Mouse (Mus musculus) midbrain, embryonic 10.5 days (tissue): ENCODE measurements around the gene Rnls. TPM values are rescaled to one million over a fixed set of nuclear protein-coding genes. Genes with fewer than 3 reads are reported as not detected.
A peak's percentile ranks its signal among the peaks of the same experiment; 100 is the strongest.

Experiments
- DNase-seq: peaks from one replicate; pipeline ENCODE4 v3.0.0-alpha.2; 2017; ENCODE audit warnings: low spot score
- H3K27ac ChIP-seq: fragments of 300-500 bp; sonication (generic); replicated peaks from 2 replicates; pipeline ENCODE4 v1.5.1; 2016; ENCODE audit warnings: mild to moderate bottlenecking
- H3K27me3 ChIP-seq: fragments of 300-500 bp; sonication (generic); 2 replicates; pipeline ENCODE4 v1.6.1; 2016; ENCODE audit warnings: low read depth, mild to moderate bottlenecking; ENCODE audit not compliant: poor library complexity, severe bottlenecking
- H3K36me3 ChIP-seq: fragments of 300-500 bp; sonication (generic); 2 replicates; pipeline ENCODE4 v1.6.1; 2016; ENCODE audit warnings: mild to moderate bottlenecking, moderate library complexity
- H3K4me1 ChIP-seq: fragments of 300-500 bp; sonication (generic); 2 replicates; pipeline ENCODE4 v1.6.1; 2016
- H3K4me3 ChIP-seq: fragments of 300-500 bp; sonication (generic); 2 replicates; pipeline ENCODE4 v1.5.1; 2016; ENCODE audit warnings: mild to moderate bottlenecking, moderate library complexity
- H3K9me3 ChIP-seq: fragments of 300-500 bp; sonication (generic); replicated peaks from 2 replicates; pipeline ENCODE4 v1.6.1; 2016; ENCODE audit warnings: mild to moderate bottlenecking
- WGBS: fragments of 180-500 bp; shearing (Covaris S2); methylation state at CpG from one replicate; pipeline ENCODE4 v1.1.7; 2016; 5-methylcytosine and 5-hydroxymethylcytosine counted together
- polyA plus RNA-seq: library from polyadenylated mRNA; unstranded; fragments of >200 nt; fragmentation: Nextera tagmentation; extraction: Ambion mirVana; gene quantifications from 2 replicates; pipeline ENCODE4 v1.2.1, GENCODE M21; 2016

Rnls gene
- polyA plus RNA-seq, 1 experiment from 2014 or later = 6.8 TPM

DNA sequence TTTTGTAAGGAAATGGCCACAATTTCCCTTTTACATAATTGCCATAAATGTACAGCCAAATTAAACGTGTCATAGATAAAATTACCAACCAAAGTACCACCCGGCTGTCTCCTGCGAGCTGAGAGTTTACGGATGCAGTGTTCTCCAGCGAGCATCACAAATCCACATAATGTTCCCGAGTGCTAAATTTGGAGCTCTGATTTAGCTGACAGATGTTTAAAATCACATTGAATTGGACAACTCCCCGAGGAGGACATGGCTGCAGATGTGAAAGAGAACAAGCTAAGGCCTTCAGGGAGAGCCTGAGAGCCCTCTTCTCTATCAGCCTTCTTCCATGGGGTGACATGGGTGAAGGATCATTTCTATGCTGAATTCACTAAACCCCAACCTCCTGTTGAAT, 278.3 kb downstream of the Rnls start:
- Histone ChIP-seq H3K4me1 (peaks cover 4% of the 10 kb centered on the region; the same call in 1 of the 2 replicates), H3K4me3 (no peak overlapping the region), H3K27me3 (no peaks in the 10 kb centered on the region), H3K27ac (no peak overlapping the region), H3K9me3 (no peaks in the 10 kb centered on the region), H3K36me3 (no peaks in the 10 kb centered on the region)
- 88% methylated on average over 7 of the region's 7 CpGs for WGBS
- no peak for DNase-seq

DNA sequence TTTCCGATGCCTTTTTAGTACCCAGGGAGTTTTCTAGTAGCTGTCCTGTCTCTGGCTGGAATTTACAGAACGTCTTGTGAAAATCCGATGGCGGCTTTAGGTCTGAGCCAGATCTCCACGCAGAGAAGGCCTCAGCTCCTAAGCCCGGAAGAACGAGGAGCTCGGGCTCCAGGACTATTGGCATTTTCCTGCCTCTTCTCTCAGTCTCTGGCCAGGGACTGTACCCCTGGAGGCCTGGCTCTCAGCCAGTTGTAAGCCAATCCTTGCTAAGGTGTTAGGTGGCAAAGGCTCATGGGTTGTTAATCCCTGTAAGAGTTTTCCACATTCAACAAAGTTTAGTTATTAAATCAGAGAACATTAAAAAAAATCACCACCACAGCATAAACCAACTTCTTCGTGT, 281.7 kb downstream of the Rnls start:
- Histone ChIP-seq H3K27me3 (peaks cover 5% of the 10 kb centered on the region), H3K27ac (no peak overlapping the region), H3K4me1 (peaks cover 11% of the 10 kb centered on the region), H3K9me3 (no peaks in the 10 kb centered on the region), H3K36me3 (no peaks in the 10 kb centered on the region), H3K4me3 (no peak overlapping the region)
- DNase-seq = no peak
- 92% methylated on average over 9 of the region's 9 CpGs for WGBS

DNA sequence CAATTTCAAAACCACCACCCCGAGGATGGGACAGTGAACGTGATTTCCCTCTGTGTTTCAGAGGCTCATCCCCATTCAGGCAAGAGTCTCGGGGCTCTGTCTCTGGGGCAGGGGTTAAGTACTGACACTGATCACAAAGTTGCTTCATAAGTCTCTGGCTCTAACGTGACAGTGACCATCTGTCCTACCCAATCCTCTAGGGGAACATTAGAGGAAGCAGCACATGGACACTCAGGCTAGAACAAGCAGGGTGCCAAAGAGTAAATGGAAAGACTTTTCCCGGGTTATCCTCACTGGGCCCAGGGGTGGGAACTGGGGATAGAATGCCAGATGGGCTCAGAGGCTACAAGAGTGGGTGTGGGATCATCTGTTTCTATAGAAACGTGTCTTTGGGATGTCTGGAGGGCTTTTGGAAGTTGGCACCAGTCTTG, 282.1 kb downstream of the Rnls start:
- Histone ChIP-seq H3K9me3 (no peaks in the 10 kb centered on the region), H3K4me1 (peaks cover 11% of the 10 kb centered on the region), H3K27ac (no peak overlapping the region), H3K36me3 (no peaks in the 10 kb centered on the region), H3K27me3 (peaks cover 5% of the 10 kb centered on the region), H3K4me3 (no peak overlapping the region)
- DNase-seq = no peak
- WGBS = 61% methylated on average over 6 of the region's 6 CpGs

DNA sequence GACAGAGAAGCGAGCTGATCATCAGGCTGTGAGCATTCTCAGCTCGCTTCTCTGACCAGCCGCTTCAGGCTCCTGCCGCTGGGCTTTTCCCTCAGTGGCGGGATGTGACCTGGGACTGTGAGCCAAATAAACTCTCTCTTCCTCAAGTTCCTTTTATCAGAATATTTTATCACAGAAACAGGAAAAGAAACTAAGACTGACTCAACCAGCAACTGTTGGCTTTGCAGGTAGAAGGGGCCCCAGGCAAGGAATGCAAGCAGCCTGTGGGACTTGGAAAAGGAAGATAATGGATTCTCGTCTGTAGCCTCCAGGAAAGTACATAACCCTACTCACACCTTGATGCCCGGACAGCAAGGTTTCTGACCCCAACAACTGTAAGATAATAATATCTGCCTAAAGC, 283.0 kb downstream of the Rnls start:
- no peak for DNase-seq
- whole genome bisulfite sequencing = 87% methylated on average over 7 of the region's 7 CpGs

DNA sequence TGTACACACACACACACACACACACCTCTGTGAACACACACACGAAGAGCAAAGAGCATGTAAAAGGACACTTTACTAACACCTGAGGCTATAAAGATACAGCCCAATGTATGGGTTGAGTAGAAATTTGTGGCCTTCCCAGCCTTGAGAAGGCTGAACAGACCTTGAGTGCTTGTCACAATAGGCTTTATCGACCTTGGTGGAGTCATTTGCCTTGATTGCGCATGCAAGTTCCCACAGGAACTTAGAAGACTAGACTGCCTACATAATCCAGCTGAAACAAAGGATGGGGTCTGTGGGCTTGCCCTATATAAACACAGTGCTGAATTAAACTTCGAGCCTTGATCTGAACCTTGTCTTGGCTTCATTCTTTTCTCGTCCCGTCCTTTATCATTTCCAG, 288.2 kb downstream of the Rnls start:
- Histone ChIP-seq H3K4me3 (no peak overlapping the region), H3K9me3 (no peaks in the 10 kb centered on the region), H3K36me3 (no peaks in the 10 kb centered on the region), H3K27ac (no peak overlapping the region), H3K4me1 (peaks cover 51% of the 10 kb centered on the region), H3K27me3 (peaks cover 21% of the 10 kb centered on the region)
- no peak for DNase-seq
- WGBS = 91% methylated on average over 6 of the region's 6 CpGs

More for the DNA sequence above, 283.0 kb downstream of the Rnls start:
- H3K27ac ChIP-seq = no peak overlapping the region
- no peak overlapping the region for H3K4me3 ChIP-seq
- peaks cover 11% of the 10 kb centered on the region for H3K4me1 ChIP-seq
- H3K27me3 ChIP-seq = peaks cover 5% of the 10 kb centered on the region
- H3K36me3 ChIP-seq = no peaks in the 10 kb centered on the region
- H3K9me3 ChIP-seq = no peaks in the 10 kb centered on the region

DNA sequence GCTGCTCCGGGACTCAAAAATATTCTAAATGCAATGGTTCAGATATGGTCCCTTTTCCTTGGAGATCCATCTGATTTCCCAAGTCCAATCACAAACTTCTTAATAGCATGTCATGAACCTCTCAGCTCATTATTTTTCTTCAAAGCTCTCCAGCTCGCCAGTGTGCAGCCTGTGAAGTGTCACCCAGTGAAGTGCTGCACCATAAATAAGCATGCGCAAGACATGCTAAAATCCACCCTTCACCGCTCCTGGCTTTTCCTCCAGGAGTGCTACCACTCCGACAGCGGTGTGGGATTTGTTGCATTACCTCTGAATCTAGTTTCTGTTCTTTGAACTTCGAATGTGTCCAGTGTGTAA, 289.3 kb downstream of the Rnls start:
- 86% methylated on average over 7 of the region's 7 CpGs for WGBS
- peaks cover 55% of the 10 kb centered on the region for H3K4me1 ChIP-seq
- H3K4me3 ChIP-seq = no peak overlapping the region
- H3K27ac ChIP-seq = no peak overlapping the region
- H3K9me3 ChIP-seq = no peaks in the 10 kb centered on the region
- no peaks in the 10 kb centered on the region for H3K36me3 ChIP-seq
- DNase-seq = no peak
- H3K27me3 ChIP-seq = peaks cover 18% of the 10 kb centered on the region

DNA sequence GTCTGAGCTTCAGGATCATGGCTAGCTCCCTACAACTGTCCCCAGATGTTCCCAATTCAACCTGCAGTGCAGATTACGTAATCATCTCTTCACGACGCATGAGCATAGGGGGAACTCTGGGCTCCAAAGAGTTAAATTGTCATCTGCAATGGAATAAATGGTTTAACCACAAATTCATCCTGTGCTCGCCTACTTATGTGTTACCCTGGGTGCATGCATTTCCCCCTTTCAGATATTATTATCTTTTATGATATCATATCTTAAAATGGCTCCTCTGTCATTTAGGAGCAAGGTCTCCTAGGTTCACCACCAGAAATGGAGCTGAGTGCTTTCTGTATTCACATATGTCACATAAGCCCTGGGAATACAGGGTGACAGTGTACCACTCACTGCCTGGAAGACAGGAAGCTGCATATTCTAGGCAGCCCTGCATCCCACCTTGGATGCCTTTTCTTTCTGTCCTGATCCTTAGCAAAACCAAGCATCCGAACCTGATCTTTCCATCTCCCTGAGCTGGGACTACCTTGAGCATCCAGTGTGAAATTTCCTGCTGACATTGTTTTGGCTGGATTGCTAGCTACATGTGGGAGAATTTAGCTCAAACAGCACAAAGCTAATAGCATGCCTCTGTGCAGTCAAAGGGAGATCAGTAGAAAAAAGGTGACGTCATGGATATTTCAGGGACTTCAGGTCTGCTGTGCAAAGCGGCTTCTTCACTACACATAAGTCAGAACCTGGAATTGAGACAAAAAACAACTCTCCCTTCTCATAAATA, 289.9 kb downstream of the Rnls start:
- 59% methylated on average over 7 of the region's 7 CpGs for WGBS
- H3K27ac ChIP-seq = no peak overlapping the region
- peaks cover 16% of the 10 kb centered on the region for H3K27me3 ChIP-seq
- H3K4me3 ChIP-seq = 0 out of 2 replicates have a peak overlapping the region, but pooled peaks have one; percentile 18
- H3K36me3 ChIP-seq = no peaks in the 10 kb centered on the region
- H3K9me3 ChIP-seq = no peaks in the 10 kb centered on the region
- no peak for DNase-seq
- H3K4me1 ChIP-seq = peaks cover 59% of the 10 kb centered on the region

DNA sequence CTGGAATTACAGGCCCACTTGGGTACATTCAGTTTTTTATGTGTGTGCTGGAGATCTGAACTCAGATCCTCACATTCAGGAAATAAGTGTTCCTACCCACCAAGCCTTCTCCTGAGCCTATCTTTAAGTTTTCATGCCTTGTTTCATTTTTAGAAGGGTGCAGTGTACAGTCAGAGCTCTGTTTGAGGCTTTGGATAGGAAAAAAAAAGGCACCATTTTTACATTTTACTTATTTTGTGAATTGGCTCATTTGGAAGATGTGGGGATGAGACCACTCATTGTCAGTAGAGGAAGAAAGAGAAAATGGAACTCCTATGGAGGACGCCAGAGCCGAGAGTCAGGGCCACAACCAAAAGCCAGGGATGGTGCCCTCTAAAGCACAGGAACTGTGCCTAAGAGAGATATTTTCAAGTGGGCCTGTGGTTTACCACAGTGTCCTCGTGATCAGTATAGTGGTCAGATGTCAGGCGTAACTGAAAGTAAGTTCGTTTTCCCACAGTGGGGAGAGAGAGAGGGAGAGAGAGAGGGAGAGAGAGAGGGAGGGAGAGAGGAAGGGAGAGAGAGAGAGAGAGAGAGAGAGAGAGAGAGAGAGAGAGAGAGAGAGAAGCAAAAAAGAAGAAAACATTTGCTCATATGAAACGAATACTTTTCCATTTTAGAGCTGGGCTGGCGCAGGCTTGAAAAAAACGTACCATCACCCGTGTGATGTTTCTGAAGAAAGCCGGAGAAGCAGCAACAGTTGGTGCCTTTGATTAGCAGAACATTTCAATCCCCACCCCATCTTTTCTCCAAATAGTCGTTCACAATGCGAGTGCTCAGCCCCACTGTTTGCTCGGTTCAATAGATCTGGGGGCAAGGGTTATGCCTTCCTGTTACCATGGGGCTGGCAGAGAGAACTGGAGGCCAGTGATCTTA, 290.7 kb downstream of the Rnls start:
- DNase-seq = peak; percentile 34
- Histone ChIP-seq H3K9me3 (no peaks in the 10 kb centered on the region), H3K4me3 (peak overlapping the region; percentile 18; the same call in 1 of the 2 replicates), H3K36me3 (no peaks in the 10 kb centered on the region), H3K27me3 (peaks cover 16% of the 10 kb centered on the region), H3K27ac (peak overlapping the region; percentile 64; the same call in 1 of the 2 replicates), H3K4me1 (peaks cover 59% of the 10 kb centered on the region)
- WGBS = 34% methylated on average over 13 of the region's 13 CpGs

DNA sequence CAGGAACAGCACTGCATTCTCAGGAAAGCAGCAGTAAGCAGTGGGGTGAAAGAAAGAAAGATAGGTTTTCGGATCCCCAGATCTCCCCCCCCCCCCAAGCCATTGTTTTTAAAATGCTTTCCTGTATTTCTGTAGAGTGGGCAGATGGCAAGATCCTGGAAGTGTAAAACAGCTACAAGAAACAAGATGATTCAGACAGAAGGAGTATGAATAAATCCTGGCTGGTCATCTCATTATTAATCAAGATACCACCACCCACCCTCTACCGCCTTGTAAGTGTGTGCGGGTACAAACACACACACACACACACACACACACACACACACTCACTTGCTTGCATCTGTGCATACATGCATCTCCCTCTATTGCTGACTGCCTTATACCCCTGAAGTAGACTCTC, 291.5 kb downstream of the Rnls start:
- Histone ChIP-seq H3K9me3 (no peaks in the 10 kb centered on the region), H3K4me3 (no peak overlapping the region), H3K27me3 (peaks cover 16% of the 10 kb centered on the region), H3K36me3 (no peaks in the 10 kb centered on the region), H3K27ac (peak overlapping the region; percentile 52; the same call in 1 of the 2 replicates), H3K4me1 (peaks cover 59% of the 10 kb centered on the region)
- no peak for DNase-seq
- 68% methylated on average over 3 of the region's 3 CpGs for WGBS

DNA sequence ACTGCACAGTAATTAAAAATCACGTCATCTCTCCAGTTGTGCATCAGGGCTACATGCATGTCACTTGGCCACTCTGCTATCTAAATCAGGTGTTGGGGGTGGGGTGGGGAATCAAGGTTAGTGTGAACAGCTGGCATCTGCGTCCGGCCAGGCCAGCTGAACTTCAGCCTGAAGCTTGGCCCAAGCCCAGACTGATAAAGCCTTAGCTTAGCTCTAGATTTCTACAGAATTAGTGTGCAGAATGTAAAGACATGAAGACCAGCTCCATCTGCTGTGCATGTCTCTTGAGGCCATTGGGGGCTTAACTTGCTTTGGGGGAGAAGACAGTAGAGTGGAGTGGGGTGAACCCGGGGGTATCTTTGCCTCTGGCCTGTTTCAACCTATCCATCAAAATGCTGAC, 292.1 kb downstream of the Rnls start:
- DNase-seq = peak; percentile 30
- Histone ChIP-seq H3K27me3 (peaks cover 16% of the 10 kb centered on the region), H3K36me3 (no peaks in the 10 kb centered on the region), H3K4me3 (no peak overlapping the region), H3K27ac (peak overlapping the region; percentile 52), H3K4me1 (peaks cover 59% of the 10 kb centered on the region), H3K9me3 (no peaks in the 10 kb centered on the region)
- 68% methylated on average over 4 of the region's 4 CpGs for whole genome bisulfite sequencing

DNA sequence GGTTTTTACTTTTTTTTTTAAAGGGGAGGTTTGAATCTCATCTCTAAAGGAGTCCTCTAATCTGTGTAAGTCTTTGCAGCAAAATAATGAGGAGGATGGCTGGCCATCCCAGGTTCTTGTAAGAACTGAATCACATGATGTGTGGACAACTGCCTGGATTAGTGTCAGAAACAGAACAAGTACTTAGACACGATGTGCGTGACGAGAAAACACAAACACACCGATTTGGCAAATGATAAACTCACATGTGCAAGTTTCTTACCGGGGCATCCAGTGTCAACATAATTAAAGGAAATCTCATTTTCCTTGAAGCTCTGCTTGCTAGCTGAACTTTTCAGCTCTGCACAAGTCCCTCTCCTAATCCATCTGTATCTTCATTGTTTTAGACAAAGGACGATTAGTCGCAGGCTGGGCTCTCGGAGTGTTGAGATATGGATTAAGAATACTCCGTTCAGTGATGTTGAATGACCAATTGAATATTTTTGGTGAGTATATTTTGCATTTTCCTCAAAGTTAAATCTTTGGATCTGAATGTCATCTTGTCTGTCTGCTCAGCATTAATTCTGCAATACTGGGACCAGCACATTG, 292.8 kb downstream of the Rnls start:
- Histone ChIP-seq H3K9me3 (no peaks in the 10 kb centered on the region), H3K27me3 (peaks cover 16% of the 10 kb centered on the region), H3K27ac (no peak overlapping the region; the same call in 1 of the 2 replicates), H3K4me1 (peaks cover 59% of the 10 kb centered on the region), H3K4me3 (no peak overlapping the region), H3K36me3 (no peaks in the 10 kb centered on the region)
- 41% methylated on average over 9 of the region's 9 CpGs for WGBS
- no peak for DNase-seq

DNA sequence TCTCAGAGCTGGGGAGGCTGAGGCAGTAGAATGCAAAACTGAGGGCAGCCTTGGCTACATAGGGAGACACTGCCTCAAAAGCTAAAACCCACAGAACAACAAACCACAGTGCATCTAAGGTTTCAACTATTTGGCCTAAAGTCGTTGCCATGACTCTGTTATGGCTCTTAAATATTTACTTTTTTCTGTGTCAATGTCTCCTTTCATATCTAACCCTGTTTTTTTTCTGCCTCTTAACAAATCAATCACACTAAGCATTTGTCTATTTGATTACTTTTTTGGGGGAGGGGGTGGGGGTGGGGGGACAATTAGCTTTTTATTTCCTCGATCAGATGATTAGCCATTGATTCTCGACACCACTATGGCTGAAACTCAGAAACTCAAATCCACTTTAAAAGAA, 294.4 kb downstream of the Rnls start:
- no peak overlapping the region for H3K4me3 ChIP-seq
- peak overlapping the region; percentile 69 for H3K27ac ChIP-seq
- WGBS = 50% methylated on average over 3 of the region's 3 CpGs
- no peaks in the 10 kb centered on the region for H3K9me3 ChIP-seq
- DNase-seq = no peak
- H3K36me3 ChIP-seq = no peaks in the 10 kb centered on the region
- H3K27me3 ChIP-seq = peaks cover 12% of the 10 kb centered on the region
- H3K4me1 ChIP-seq = peaks cover 54% of the 10 kb centered on the region
